Mouse (Mus musculus): ENCODE measurements around the gene Hspg2. TPM values are rescaled to one million over a fixed set of nuclear protein-coding genes. Genes with fewer than 3 reads are reported as not detected.
"Not testable (repeated sequence)": the region's sequence is repeated elsewhere in the genome, so short reads cannot be mapped to it uniquely, and the experiment has no call there.

The Hspg2 gene
- polyA plus RNA-seq (2012; rRNA removed): 67.8 and 76.2 TPM in 2 replicates

DNA sequence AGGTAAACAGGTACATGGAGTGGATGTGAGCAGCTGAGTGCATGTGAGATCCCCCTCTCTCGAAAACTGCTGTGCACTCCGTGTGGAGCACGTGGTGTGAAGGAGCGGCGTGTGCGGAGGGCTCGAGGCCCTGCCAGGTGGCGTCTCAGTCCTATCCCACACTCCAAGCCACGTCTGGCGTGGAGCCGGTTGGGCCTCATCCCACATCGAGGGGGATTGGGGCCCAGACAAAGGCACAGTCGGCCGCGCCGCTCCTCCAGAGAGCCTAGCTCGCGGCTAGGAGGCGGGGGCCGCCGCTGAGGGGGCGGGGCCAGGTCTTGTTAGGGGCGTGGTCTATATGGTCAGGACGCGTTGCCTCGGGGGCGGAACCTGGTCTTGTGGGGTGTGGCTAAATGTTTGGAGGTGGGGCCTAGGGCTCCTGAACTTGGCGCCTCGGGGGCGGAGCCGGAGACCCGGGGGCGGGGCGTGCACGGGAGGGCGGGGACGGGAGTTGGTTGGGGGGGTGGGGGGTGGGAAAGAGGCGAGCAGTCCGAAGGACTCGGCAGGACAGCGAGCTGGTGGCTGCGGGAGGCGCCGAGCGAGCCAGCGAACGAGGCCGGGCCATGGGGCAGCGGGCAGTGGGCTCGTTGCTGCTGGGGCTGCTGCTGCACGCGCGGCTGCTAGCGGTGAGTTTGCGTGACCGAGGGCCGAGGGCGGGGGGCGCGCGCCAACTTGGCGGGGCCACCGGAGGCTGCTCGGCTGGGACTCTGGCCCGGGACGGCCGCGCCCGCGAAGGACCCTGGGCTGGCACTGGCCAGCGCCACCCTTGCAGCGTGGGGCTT, at the start of gene Hspg2:
TSS of gene Hspg2 (plus strand) at position 510 of the 821 bp plus-strand sequence.
- DNase-seq: peak; percentile 96
- 2% methylated on average over 68 of the region's 72 CpGs for WGBS
- TF ChIP-seq POLR2A (IDR thresholded peaks at IDR 0.05; ENCODE audit: borderline replicate concordance, extremely low read depth, low read depth, low read length) (peak; percentile 45; the same call in 1 of the 2 replicates), CTCF (IDR thresholded peaks at IDR 0.05; ENCODE audit: insufficient read depth, low read length) (no peak)
- Histone ChIP-seq H3K4me1 (ENCODE audit: control insufficient read depth, insufficient read depth, low read length) (peaks cover 6% of the 10 kb centered on the region), H3K4me3 (replicated peaks; ENCODE audit: extremely low read depth, low read depth, low read length) (peak within 1 kb of the TSS; percentile 71)

- no peak for DNase-seq
- WGBS: 75% methylated on average over 4 of the region's 4 CpGs
- H3K4me3 ChIP-seq (replicated peaks; ENCODE audit: extremely low read depth, low read depth, low read length): no peak within 1 kb of the TSS
- H3K4me1 ChIP-seq (ENCODE audit: control insufficient read depth, insufficient read depth, low read length): no peaks in the 10 kb centered on the region
- TF ChIP-seq CTCF (IDR thresholded peaks at IDR 0.05; ENCODE audit: insufficient read depth, low read length) (no peak), POLR2A (IDR thresholded peaks at IDR 0.05; ENCODE audit: borderline replicate concordance, extremely low read depth, low read depth, low read length) (no peak)
These were observed 38.1 kb upstream of the Hspg2 start, which contains the start of gene Cela3b for GRCm38 (mm10) chr4:137430502-137430901. Gene Cela3b (minus strand): TSS chr4:137430540.

- WGBS: 50% methylated on average over 10 of the region's 10 CpGs
- DNase-seq; H3K4me1 ChIP-seq (ENCODE audit: control insufficient read depth, insufficient read depth, low read length); H3K4me3 ChIP-seq (replicated peaks; ENCODE audit: extremely low read depth, low read depth, low read length): not testable (repeated sequence)
These were observed 35.6 kb upstream of the Hspg2 start for GRCm38 (mm10) chr4:137432700-137433550.

- no peak for TF ChIP-seq CTCF (IDR thresholded peaks at IDR 0.05; ENCODE audit: insufficient read depth, low read length)
- 82% methylated on average over 8 of the region's 8 CpGs for WGBS
- H3K4me1 ChIP-seq (ENCODE audit: control insufficient read depth, insufficient read depth, low read length): no peaks in the 10 kb centered on the region
- DNase-seq: no peak
- no peak overlapping the region for H3K4me3 ChIP-seq (replicated peaks; ENCODE audit: extremely low read depth, low read depth, low read length)
These were observed 31.4 kb upstream of the Hspg2 start for GRCm38 (mm10) chr4:137436979-137437669.

DNA sequence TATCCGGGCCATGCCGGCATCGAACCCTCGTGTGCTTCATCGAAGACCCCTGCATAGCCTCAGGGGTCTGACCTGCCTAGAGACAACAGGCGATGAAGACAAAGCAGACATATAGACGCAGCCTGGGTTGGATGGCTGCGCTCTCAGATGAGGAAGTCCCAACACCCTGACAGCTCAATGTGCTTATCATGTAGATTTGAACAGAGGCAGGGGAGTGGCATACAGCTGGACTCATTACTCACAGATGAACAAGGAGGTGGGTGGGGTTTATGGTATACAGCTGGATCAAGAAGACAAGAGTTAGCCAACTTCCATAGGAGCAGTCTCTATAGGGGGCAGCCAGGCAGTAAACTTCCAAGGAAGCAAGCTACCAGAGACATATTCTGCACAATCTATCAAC, 29.7 kb upstream of the Hspg2 start:
- no peaks in the 10 kb centered on the region for H3K4me1 ChIP-seq (ENCODE audit: control insufficient read depth, insufficient read depth, low read length)
- TF ChIP-seq POLR2A (IDR thresholded peaks at IDR 0.05; ENCODE audit: borderline replicate concordance, extremely low read depth, low read depth, low read length) (no peak), CTCF (IDR thresholded peaks at IDR 0.05; ENCODE audit: insufficient read depth, low read length) (no peak)
- no peak for DNase-seq
- H3K4me3 ChIP-seq (replicated peaks; ENCODE audit: extremely low read depth, low read depth, low read length): no peak overlapping the region
- WGBS: 82% methylated on average over 8 of the region's 8 CpGs

- no peak for DNase-seq
- Histone ChIP-seq H3K4me3 (replicated peaks; ENCODE audit: extremely low read depth, low read depth, low read length) (no peak overlapping the region), H3K4me1 (ENCODE audit: control insufficient read depth, insufficient read depth, low read length) (no peaks in the 10 kb centered on the region)
- TF ChIP-seq POLR2A (IDR thresholded peaks at IDR 0.05; ENCODE audit: borderline replicate concordance, extremely low read depth, low read depth, low read length) (no peak), CTCF (IDR thresholded peaks at IDR 0.05; ENCODE audit: insufficient read depth, low read length) (no peak)
- 83% methylated on average over 4 of the region's 4 CpGs for WGBS
These were observed 27.2 kb upstream of the Hspg2 start for GRCm38 (mm10) chr4:137441332-137441731.

DNA sequence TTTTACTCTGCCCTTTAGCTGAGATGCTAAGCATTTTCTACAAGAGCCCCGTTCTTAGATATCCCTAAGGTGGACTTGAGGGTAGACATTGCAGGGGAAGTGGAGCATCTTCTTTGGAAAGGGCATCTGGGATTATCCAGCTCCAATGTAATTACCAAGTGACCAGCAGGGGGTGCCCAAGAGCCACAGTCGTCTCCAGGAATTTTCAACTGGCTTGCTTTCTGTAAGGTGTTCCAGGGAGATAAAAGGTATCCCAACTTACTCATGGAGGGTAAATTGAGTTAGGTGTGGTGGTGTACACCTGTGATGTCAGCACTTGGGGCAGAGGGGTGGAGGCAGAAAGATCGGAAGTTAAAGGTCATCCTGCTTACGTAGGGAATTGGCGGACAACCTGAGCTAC, 24.9 kb upstream of the Hspg2 start:
- Histone ChIP-seq H3K4me3 (replicated peaks; ENCODE audit: extremely low read depth, low read depth, low read length) (no peak overlapping the region), H3K4me1 (ENCODE audit: control insufficient read depth, insufficient read depth, low read length) (no peaks in the 10 kb centered on the region; the same call in 1 of the 2 replicates)
- no peak for TF ChIP-seq POLR2A (IDR thresholded peaks at IDR 0.05; ENCODE audit: borderline replicate concordance, extremely low read depth, low read depth, low read length)
- TF ChIP-seq CTCF (IDR thresholded peaks at IDR 0.05; ENCODE audit: insufficient read depth, low read length): peak; percentile 74
- 17% methylated on average over 5 of the region's 5 CpGs for WGBS
- peak; percentile 77 for DNase-seq

DNA sequence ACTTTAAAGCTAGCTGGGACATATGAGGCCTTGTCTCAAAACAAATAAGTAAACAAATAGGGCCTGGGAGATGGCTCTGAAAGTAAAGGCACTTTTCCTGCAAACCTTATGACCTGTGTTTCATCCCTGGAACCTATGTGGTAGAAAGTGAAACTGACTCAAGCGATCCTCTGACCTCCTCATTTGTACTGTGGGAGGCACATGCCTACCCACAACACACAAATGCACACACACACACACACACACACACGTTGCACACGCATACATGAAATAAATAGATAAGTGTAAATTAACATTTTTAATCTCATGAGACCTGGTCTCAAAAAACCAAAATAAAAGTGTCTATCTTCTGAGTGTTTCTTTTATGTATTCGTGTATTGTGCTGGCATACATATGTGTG, 22.7 kb upstream of the Hspg2 start:
- 89% methylated on average over 4 of the region's 4 CpGs for WGBS
- TF ChIP-seq CTCF (IDR thresholded peaks at IDR 0.05; ENCODE audit: insufficient read depth, low read length) (no peak), POLR2A (IDR thresholded peaks at IDR 0.05; ENCODE audit: borderline replicate concordance, extremely low read depth, low read depth, low read length) (no peak)

More for the DNA sequence above, 22.7 kb upstream of the Hspg2 start:
- DNase-seq: no peak
- H3K4me3 ChIP-seq (replicated peaks; ENCODE audit: extremely low read depth, low read depth, low read length): no peak overlapping the region
- H3K4me1 ChIP-seq (ENCODE audit: control insufficient read depth, insufficient read depth, low read length): no peaks in the 10 kb centered on the region; the same call in 1 of the 2 replicates
